Comparison of ENCODE assay signal across 25 mouse cellular contexts in genomic region chr14:117700670-117701280, GRCm38 (mm10).
"Had no signal": no experiment of that assay in that cellular context is flagged by ENCODE, and none has a peak within 500 bp of the region (broad histone marks: within the 10 kb centered on the region; RNA-seq: fewer than 3 reads in every experiment).

No protein-coding gene starts in this region.

- H3K9ac ChIP-seq: forebrain, postnatal 0 days; heart, embryonic 13.5 days; heart, embryonic 15.5 days; hindbrain, embryonic 12.5 days; hindbrain, embryonic 14.5 days; intestine, embryonic 15.5 days; limb, embryonic 13.5 days; limb, embryonic 15.5 days had no signal

- H3K4me3 ChIP-seq: heart, embryonic 10.5 days; heart, embryonic 13.5 days; heart, embryonic 15.5 days; hindbrain, embryonic 10.5 days; hindbrain, embryonic 12.5 days; intestine, embryonic 15.5 days; layer of hippocampus, adult 2 months; limb, embryonic 13.5 days; limb, embryonic 15.5 days had no signal

- H3K4me1 ChIP-seq: heart, embryonic 10.5 days; heart, embryonic 13.5 days; heart, embryonic 15.5 days; intestine, embryonic 15.5 days; limb, embryonic 13.5 days; limb, embryonic 15.5 days had no signal

- H3K9me3 ChIP-seq: heart, embryonic 10.5 days; heart, embryonic 13.5 days; heart, embryonic 15.5 days; hindbrain, embryonic 10.5 days; hindbrain, embryonic 12.5 days; intestine, embryonic 15.5 days; limb, embryonic 13.5 days; limb, embryonic 15.5 days had no signal

- H3K36me3 ChIP-seq: heart, embryonic 10.5 days; heart, embryonic 13.5 days; heart, embryonic 15.5 days; hindbrain, embryonic 10.5 days; hindbrain, embryonic 12.5 days; intestine, embryonic 15.5 days; limb, embryonic 13.5 days; limb, embryonic 15.5 days had no signal

- H3K27me3 ChIP-seq: heart, embryonic 13.5 days; heart, embryonic 15.5 days; hindbrain, embryonic 12.5 days; intestine, embryonic 15.5 days; limb, embryonic 13.5 days; limb, embryonic 15.5 days had no signal

- H3K27ac ChIP-seq: heart, embryonic 10.5 days; heart, embryonic 13.5 days; heart, embryonic 15.5 days; hindbrain, embryonic 10.5 days; hindbrain, embryonic 12.5 days; hindbrain, embryonic 14.5 days; intestine, embryonic 15.5 days; layer of hippocampus, adult 2 months; limb, embryonic 13.5 days; limb, embryonic 15.5 days had no signal

- DNase-seq: forebrain, postnatal 0 days; gastrocnemius, postnatal 10 days; gastrocnemius, postnatal 25 days; heart, adult 18-20 months; heart, postnatal 4 days; kidney, adult 18-20 months; kidney, adult 8-10 months; kidney, postnatal 10 days; kidney, postnatal 25 days; kidney, postnatal 4 days; layer of hippocampus, postnatal 36 days; left cerebral cortex, postnatal 4 days had no signal

- H3K4me2 ChIP-seq: heart, embryonic 13.5 days; heart, embryonic 15.5 days; hindbrain, embryonic 12.5 days; hindbrain, embryonic 14.5 days; intestine, embryonic 15.5 days; limb, embryonic 13.5 days; limb, embryonic 15.5 days had no signal

- ATAC-seq: forebrain, postnatal 0 days; hindbrain, embryonic 16.5 days; inflammation-experienced regulatory T-cells, adult 6 months; intestine, embryonic 15.5 days; intestine, postnatal 0 days had no signal
